Mouse (Mus musculus): ENCODE data around the gene Lcmt2. TPM values are rescaled to one million over a fixed set of nuclear protein-coding genes. Genes with fewer than 3 reads are reported as not detected.

Lcmt2 gene
- 11.4 TPM for polyA plus RNA-seq (2017; shearing (Covaris generic))

DNA sequence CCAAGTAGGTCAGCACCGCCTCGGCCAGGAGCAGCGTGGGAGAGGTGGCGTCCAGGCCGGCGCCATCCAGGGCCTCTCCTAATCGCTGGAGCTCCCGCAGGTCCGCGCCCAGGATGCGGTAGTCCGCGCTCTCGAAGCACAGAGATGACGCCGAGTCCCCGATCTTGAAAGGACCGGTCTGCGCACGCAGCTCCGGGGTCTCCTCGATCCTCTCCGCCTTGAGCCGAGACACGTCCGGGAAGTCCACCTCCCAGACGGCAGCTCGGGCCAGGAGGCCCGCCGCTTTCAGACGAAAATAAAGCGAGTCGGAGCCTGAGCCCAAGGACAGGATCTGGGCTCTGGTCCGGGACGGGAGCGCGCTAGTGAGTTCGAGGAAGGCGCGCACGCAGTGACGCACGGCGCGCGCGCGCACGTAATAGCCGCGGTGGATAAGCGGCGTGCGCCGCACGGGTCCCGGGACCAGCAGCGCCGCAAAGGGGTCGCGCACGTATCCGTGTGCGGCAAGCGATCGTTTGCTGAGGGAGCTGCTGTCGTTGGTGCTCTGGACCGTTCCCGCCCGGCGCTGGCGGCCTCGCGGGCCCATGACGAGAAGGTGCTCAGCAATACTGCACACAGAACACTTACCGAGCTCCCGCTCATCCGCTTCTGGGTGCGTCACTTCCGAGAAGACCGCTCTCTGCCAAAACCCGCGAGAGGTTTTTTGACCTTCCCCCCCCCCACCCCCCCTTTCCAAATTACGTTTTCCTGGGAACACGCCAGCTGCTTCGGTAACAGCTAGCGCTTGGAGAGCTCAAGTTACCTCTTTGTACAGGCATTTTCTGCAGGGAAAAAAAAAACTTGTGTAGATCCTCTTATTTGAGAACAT, at the start of gene Lcmt2, which contains the start of gene Adal:
Lcmt2 (minus strand) TSS at position 636 of the 865 bp plus-strand sequence.
Adal (plus strand) TSS at position 411 of the 865 bp plus-strand sequence.

DNA sequence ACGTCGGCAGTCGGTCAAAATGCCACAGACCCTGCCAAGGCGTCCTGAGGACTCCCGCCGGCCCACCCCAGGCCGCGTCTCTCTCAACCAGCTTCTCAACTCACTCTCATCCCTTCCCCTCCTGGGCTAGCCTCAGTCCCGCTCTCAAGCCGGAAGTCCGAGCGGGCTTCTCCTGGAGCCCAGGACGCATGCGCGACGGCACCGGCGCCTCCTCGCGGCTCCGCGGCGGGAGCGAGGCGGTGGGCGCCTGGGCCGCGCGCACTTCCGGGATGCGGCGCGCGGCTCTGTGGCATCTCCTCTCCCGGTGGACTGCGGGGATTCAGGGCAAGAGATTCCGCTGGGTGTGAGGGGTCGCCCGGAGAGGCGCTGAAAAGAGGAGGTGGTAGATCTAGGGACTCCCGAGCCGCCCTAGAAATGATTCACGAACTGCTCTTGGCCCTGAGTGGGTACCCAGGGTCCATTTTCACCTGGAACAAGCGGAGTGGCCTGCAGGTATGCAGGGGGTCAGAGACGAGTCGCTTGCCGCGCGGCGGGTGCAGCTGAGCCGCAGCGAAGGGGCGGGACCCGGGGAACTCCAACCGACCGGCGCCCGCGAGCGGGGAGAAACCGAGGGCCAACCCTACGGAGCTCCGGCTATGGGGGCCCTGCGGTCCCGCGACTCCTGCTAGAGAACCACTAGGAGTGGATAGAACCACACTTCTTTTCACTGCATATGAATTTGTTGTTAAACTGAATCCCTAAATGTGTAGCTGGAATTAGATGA, 30.7 kb upstream of the Lcmt2 start, which contains the start of gene Zscan29:
Zscan29 (minus strand) TSS at position 146 of the 763 bp plus-strand sequence.

DNA sequence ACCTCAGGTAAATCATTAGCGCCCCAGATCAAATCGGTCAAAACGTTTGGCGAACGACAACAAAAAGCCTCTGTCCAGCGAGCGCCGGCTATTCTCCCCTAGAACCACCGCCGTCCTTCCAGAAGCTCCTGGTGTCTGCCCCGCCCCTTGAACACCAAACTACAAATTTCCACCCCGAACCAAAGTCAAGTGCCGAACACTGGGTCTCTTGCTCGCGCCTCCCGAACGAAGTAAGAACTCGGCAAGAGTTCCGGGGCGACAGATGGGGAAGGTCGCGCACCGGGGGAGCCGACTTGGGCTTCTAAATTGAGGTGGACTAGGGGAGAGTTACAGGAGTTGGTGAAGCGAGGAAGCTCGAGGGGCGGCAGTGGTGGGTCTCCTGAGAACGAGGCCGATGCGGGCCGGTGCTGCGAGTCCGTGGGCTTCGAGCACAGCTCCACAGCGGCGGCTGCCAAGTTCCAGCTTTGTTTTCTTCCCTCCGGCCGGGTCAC, 30.1 kb upstream of the Lcmt2 start, which contains the start of gene Tubgcp4:
Tubgcp4 (plus strand) TSS at position 174 of the 491 bp plus-strand sequence.

DNA sequence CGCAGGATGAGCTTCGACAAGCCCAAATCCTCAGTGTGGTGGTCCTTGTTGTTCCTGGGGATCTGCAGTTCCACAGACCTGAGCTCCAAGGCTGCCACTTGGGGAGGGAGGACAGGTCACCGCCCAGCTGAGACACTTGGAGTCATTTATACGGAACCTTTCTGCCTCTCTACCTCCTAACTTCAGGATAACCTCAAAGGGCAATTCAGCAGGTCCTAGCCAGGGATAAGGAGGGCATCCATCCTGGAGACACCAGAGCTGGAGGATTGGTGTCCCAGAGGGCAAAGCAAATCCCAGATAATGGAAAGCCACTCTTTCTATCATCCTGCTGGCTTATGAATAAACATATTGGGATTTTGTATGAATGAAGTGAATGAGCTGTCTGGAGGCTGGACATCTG, 30.8 kb downstream of the Lcmt2 start, which contains the start of gene Tgm7:
Tgm7 (minus strand) TSS at position 101 of the 400 bp plus-strand sequence.

DNA sequence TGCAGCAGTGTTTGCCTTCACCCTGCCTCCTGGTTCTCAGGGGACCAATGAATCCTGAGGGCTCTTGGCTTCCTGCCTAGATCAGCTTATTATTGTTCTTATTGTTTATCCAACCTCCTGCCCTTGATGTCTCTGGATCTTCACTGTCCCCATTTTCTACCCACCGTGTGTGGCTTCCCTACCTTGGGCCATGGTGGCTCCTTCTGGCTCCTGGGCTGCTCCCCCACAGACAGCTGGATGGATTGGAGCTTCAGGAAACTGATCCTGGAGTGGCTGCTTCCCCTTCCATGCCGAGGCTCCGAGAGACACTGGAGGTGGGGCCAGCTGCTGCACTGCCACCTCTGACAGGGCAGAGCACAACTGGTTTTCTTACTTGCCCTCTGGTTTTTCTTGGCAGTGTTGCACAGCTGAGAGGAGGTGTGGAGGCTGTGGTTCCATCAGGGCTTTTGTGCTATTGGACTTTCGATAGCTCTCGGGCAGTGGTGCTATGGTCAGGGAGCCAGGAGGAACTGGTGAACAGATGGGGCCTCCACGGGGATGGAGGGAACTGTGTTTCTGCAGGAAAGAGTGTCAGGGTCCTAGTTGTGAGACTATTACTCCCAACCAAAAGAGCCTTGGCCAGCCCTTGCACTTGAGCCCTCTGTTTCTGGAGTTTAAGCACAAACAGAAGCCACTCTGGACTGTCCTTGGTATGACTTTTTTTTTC, 54.8 kb downstream of the Lcmt2 start, which contains the start of gene Tgm5:
Tgm5 (minus strand) TSS at position 362 of the 706 bp plus-strand sequence.

Other genes starting within 250 kb of the Lcmt2 start
- 71.7 TPM for gene Ubr1, start 169.9 kb downstream of the Lcmt2 start, polyA plus RNA-seq (2017; shearing (Covaris generic))
- gene Tmem62, start 163.6 kb downstream of the Lcmt2 start, polyA plus RNA-seq (2017; shearing (Covaris generic)) = 10.2 TPM
- 176 TPM for gene Ccndbp1, start 132.2 kb downstream of the Lcmt2 start, polyA plus RNA-seq (2017; shearing (Covaris generic))
- 0.06 TPM for gene Epb42, start 103.6 kb downstream of the Lcmt2 start, polyA plus RNA-seq (2017; shearing (Covaris generic))
- gene Tgm5, start 54.8 kb downstream of the Lcmt2 start, polyA plus RNA-seq (2017; shearing (Covaris generic)) = not detected
- gene Tgm7, start 30.9 kb downstream of the Lcmt2 start, polyA plus RNA-seq (2017; shearing (Covaris generic)) = not detected
- 16.5 TPM for gene Adal, start 225 bp downstream of the Lcmt2 start, polyA plus RNA-seq (2017; shearing (Covaris generic))
- 108 TPM for gene Tubgcp4, start 30.0 kb upstream of the Lcmt2 start, polyA plus RNA-seq (2017; shearing (Covaris generic))
- 75.9 TPM for gene Zscan29, start 30.5 kb upstream of the Lcmt2 start, polyA plus RNA-seq (2017; shearing (Covaris generic))
- 79.0 TPM for gene Trp53bp1, start 130.8 kb upstream of the Lcmt2 start, polyA plus RNA-seq (2017; shearing (Covaris generic))
- gene Map1a, start 148.9 kb upstream of the Lcmt2 start, polyA plus RNA-seq (2017; shearing (Covaris generic)) = 0.06 TPM
- gene Ppip5k1, start 214.7 kb upstream of the Lcmt2 start, polyA plus RNA-seq (2017; shearing (Covaris generic)) = 12.6 TPM
- not detected for gene Ckmt1, start 217.1 kb upstream of the Lcmt2 start, polyA plus RNA-seq (2017; shearing (Covaris generic))
- 0.42 TPM for gene Strc, start 246.5 kb upstream of the Lcmt2 start, polyA plus RNA-seq (2017; shearing (Covaris generic))

All from CD4-positive, CD25-positive, alpha-beta regulatory T cell, adult 9 weeks (primary cell).